Mouse (Mus musculus) ovary, adult 18-20 months (tissue): ENCODE data around the gene Tgfb2.

Experiments used
- DNase-seq: peaks from one replicate; pipeline ENCODE4 v3.0.0; 2022; ENCODE audit warnings: low spot score, mixed read lengths

The Tgfb2 gene

DNA sequence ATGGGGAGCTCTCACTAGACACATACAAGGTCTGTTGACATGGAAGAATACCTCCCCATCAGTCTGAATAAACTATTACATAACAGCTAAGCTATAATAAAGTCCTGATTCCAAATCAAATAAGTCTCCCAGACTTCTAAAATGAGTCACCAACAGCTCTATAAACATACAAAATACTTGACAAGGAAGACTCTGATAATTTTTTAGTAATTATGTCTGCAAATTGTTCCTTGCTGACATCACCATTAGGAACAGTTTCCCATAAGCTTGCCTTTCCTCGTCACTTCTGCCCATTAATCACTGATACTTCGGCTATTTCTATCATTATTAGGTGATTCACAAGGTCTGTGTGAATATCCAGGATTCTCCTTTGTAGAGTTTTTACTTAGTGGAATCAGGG is 124.1 kb downstream of the Tgfb2 start:
- DNase-seq = no peak

DNA sequence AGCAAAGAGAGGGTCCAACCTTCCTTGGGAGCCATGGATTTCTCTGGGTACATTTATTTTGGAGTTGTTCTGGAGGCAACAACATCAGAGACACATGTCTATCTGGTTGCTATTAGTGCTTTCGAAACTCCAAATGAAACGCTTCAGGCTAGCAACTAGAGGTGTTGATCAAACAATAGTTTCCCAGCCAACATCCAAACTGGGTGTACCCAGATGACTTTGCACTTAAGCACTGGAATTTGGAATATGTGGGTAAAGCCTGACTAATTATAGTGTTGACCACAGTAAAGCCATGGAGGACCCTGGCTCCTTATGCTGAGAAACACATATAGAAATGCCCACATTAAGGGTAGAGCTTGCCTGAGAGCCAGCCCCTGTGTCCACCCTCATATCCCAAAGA is 124.7 kb downstream of the Tgfb2 start:
- no peak for DNase-seq

DNA sequence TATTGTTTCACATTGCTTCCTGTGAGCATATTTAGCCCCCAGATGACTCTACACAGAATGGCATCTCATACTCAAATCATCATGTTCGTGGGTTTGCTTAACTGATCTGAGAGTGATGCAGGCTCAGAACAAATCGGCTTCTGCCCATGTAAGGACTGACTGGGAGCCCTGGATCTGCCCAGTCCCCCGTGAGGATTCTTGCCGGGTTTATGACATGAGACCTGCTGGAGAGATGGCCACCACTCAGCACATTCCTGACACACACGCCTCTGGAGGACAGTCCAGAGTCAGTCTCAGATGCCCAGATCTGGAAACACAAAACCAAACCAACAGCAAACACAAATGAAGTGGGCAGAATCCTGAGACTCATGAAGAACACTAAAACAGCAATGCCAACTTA is 128.5 kb downstream of the Tgfb2 start:
- no peak for DNase-seq

DNA sequence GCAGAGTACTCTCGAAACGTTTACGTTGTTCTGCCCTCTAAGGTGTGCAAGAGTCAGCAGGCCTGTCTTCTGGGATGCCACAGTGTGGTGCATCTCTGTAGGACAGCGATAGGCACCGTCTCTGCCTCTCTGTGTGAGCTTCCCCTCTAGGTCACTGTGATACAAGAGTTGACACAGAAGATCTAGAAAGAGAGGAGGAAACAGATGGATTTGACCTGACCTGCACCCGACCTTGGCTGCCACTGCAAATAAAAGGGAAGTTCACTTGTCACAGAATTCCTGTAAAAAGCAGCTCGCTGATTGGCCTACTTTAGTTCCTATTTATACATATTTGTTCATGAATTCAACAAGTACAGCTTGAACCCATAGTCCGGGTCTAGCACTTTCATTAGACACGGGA is 130.2 kb downstream of the Tgfb2 start:
- no peak for DNase-seq

DNA sequence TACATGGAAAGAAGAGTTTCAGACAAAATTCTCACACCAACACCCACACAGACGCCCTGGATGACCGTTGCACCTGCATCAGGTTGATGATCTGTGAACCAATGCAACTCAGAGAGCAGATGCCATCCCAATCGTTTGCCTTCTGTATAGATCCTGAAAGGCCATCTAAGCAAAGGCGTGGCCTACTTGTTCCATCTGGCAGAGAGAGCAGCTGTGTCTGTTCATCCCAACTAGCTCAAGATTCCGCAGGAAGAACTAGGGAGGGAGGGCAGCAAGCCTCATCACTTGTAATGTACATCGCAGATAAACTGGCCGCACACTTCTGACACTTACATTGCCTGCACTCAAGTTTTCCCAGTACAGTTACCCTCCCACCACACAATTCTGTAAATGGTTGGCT is 130.7 kb downstream of the Tgfb2 start:
- no peak for DNase-seq
